Mouse (Mus musculus) CH12.LX (cell line): ENCODE results near the gene Tinag. TPM values are rescaled to one million over a fixed set of nuclear protein-coding genes. Genes with fewer than 3 reads are reported as not detected.

Experiments
- DNase-seq: peaks from one replicate; pipeline ENCODE4 v3.0.0-alpha.2; 2013; ENCODE audit errors: extremely low read depth
- H3K27ac ChIP-seq: 2 replicates; pipeline ENCODE4 v1.5.1; 2012; ENCODE audit warnings: low read depth, mild to moderate bottlenecking, control low read depth, moderate library complexity; ENCODE audit not compliant: insufficient read depth
- H3K27me3 ChIP-seq: replicated peaks from 2 replicates; pipeline ENCODE3; 2012; ENCODE audit warnings: inconsistent platforms
- H3K36me3 ChIP-seq, 2 experiments: replicated peaks in 1 of 2; 2 replicates each; pipeline versions ENCODE3 to v1.6.1; 2012; ENCODE audit warnings: inconsistent platforms in 1 of 2, low read length in 1 of 2, mild to moderate bottlenecking in 1 of 2, mixed read lengths in 1 of 2, moderate library complexity in 1 of 2; ENCODE audit not compliant: control insufficient read depth in 1 of 2, insufficient read depth in 1 of 2
- H3K4me1 ChIP-seq, 2 experiments: 2 replicates each; pipeline ENCODE4 v1.6.1; 2012; ENCODE audit warnings: inconsistent platforms in 1 of 2, moderate library complexity in 1 of 2; ENCODE audit not compliant: insufficient read depth in 2 of 2, control insufficient read depth in 1 of 2
- H3K4me2 ChIP-seq: 2 replicates; pipeline ENCODE4 v1.6.1; 2012; ENCODE audit warnings: low read depth, mild to moderate bottlenecking, control low read depth; ENCODE audit not compliant: poor library complexity, insufficient read depth, severe bottlenecking
- H3K4me3 ChIP-seq, 3 experiments: fragments of 150-350 bp in 1 of 3; sonication (generic) in 1 of 3; replicated peaks in 1 of 3; 2 replicates each; pipeline versions ENCODE3 to v1.5.1; 2011 to 2012; ENCODE audit warnings: low read depth in 2 of 3, low read length in 2 of 3, mild to moderate bottlenecking in 2 of 3, moderate library complexity in 2 of 3, control low read depth in 1 of 3, improper control_type of control experiment in 1 of 3, inconsistent platforms in 1 of 3, mixed read lengths in 1 of 3; ENCODE audit not compliant: poor library complexity in 1 of 3
- H3K79me2 ChIP-seq: replicated peaks from 2 replicates; pipeline ENCODE4 v1.6.1; 2012; ENCODE audit warnings: mild to moderate bottlenecking, moderate library complexity; ENCODE audit not compliant: control insufficient read depth, poor library complexity, insufficient read depth, severe bottlenecking; ENCODE audit errors: extremely low read depth
- H3K9ac ChIP-seq: 2 replicates; pipeline ENCODE4 v1.6.1; 2012; ENCODE audit warnings: low read depth, mild to moderate bottlenecking, control low read depth, moderate library complexity; ENCODE audit not compliant: insufficient read depth
- H3K9me3 ChIP-seq: replicated peaks from 2 replicates; pipeline ENCODE3; 2012; ENCODE audit warnings: low read length, inconsistent platforms, mixed read lengths
- CHD2 ChIP-seq: IDR thresholded peaks from 2 replicates; pipeline ENCODE4 v1.6.1; 2011; ENCODE audit warnings: low read length, improper control_type of control experiment
- ELF1 ChIP-seq: IDR thresholded peaks from 2 replicates; pipeline ENCODE4 v1.6.1; 2014; ENCODE audit warnings: low read depth, mild to moderate bottlenecking, inconsistent platforms, low read length, improper control_type of control experiment
- ETS1 ChIP-seq: conservative IDR thresholded peaks from 2 replicates; pipeline ENCODE4 v1.6.1; 2012; ENCODE audit warnings: low read depth, mild to moderate bottlenecking, inconsistent platforms, low read length, improper control_type of control experiment, moderate library complexity
- GABPA ChIP-seq: IDR thresholded peaks from 2 replicates; pipeline ENCODE4 v1.6.1; 2012; ENCODE audit warnings: low read depth, low read length, improper control_type of control experiment, inconsistent platforms; ENCODE audit not compliant: insufficient replicate concordance
- HCFC1 ChIP-seq: IDR thresholded peaks from 2 replicates; pipeline ENCODE4 v1.6.1; 2012; ENCODE audit warnings: low read depth, mild to moderate bottlenecking, inconsistent platforms, low read length, improper control_type of control experiment
- IRF4 ChIP-seq: IDR thresholded peaks from 2 replicates; pipeline ENCODE4 v1.6.1; 2014; ENCODE audit warnings: low read depth, mild to moderate bottlenecking, inconsistent platforms, low read length, improper control_type of control experiment
- MAZ ChIP-seq: IDR thresholded peaks from 2 replicates; pipeline ENCODE4 v1.6.1; 2012; ENCODE audit warnings: low read depth, mild to moderate bottlenecking, inconsistent platforms, low read length, improper control_type of control experiment, moderate library complexity
- MYC ChIP-seq: IDR thresholded peaks from 2 replicates; pipeline ENCODE4 v1.6.1; 2011; ENCODE audit warnings: low read depth, mild to moderate bottlenecking, improper control_type of control experiment, low read length
- NELFE ChIP-seq: IDR thresholded peaks from 2 replicates; pipeline ENCODE4 v1.6.1; 2011; ENCODE audit warnings: low read depth, low read length, improper control_type of control experiment
- NRF1 ChIP-seq: IDR thresholded peaks from 2 replicates; pipeline ENCODE4 v1.6.1; 2014; ENCODE audit warnings: low read depth, mild to moderate bottlenecking, inconsistent platforms, low read length, improper control_type of control experiment, moderate library complexity
- POLR2A ChIP-seq: IDR thresholded peaks from 2 replicates; pipeline ENCODE4 v1.6.1; 2011; ENCODE audit warnings: low read depth, mild to moderate bottlenecking, improper control_type of control experiment, low read length
- POLR2AphosphoS2 ChIP-seq: IDR thresholded peaks from 2 replicates; pipeline ENCODE4 v1.6.1; 2011; ENCODE audit warnings: low read depth, low read length, improper control_type of control experiment
- SIN3A ChIP-seq: IDR thresholded peaks from 2 replicates; pipeline ENCODE4 v1.6.1; 2012; ENCODE audit warnings: low read length, improper control_type of control experiment, inconsistent platforms
- TBP ChIP-seq: conservative IDR thresholded peaks from 2 replicates; pipeline ENCODE4 v1.6.1; 2011; ENCODE audit warnings: low read depth, low read length, improper control_type of control experiment
- TCF12 ChIP-seq: IDR thresholded peaks from 2 replicates; pipeline ENCODE4 v1.6.1; 2014; ENCODE audit warnings: low read depth, mild to moderate bottlenecking, inconsistent platforms, low read length, improper control_type of control experiment
- UBTF ChIP-seq: IDR thresholded peaks from 2 replicates; pipeline ENCODE4 v1.6.1; 2012; ENCODE audit warnings: low read depth, mild to moderate bottlenecking, inconsistent platforms, low read length, improper control_type of control experiment, moderate library complexity
- USF2 ChIP-seq: conservative IDR thresholded peaks from 2 replicates; pipeline ENCODE4 v1.6.1; 2011; ENCODE audit warnings: low read depth, low read length, improper control_type of control experiment
- ZKSCAN1 ChIP-seq: IDR thresholded peaks from 2 replicates; pipeline ENCODE4 v1.6.1; 2012; ENCODE audit warnings: low read depth, inconsistent platforms, low read length, improper control_type of control experiment, borderline replicate concordance
- ZMIZ1 ChIP-seq: IDR thresholded peaks from 2 replicates; pipeline ENCODE4 v1.6.1; 2012; ENCODE audit warnings: low read depth, mild to moderate bottlenecking, inconsistent platforms, low read length, improper control_type of control experiment
- ZNF384 ChIP-seq: IDR thresholded peaks from 2 replicates; pipeline ENCODE4 v1.6.1; 2012; ENCODE audit warnings: low read depth, low read length, improper control_type of control experiment, inconsistent platforms
- dilution Hi-C: fragments of 300-500 bp; cut with MboI; formaldehyde crosslinking; loops from 2 replicates; pipeline ENCODE4 v1.14.3; 2020; ENCODE audit warnings: low sequenced_read_pairs; ENCODE audit not compliant: extremely low pct_unique_long_range_greater_than_20kb, extremely low pct_ligation_motif_present
- in situ Hi-C: fragments of 300-500 bp; cut with MboI; formaldehyde crosslinking; loops from 3 replicates; pipeline ENCODE4 v1.14.3; 2019; ENCODE audit warnings: low sequenced_read_pairs, low pct_ligation_motif_present, low pct_unique_long_range_greater_than_20kb, mixed read lengths
- polyA plus RNA-seq: library from polyadenylated mRNA; unstranded; fragments of >175 nt; gene quantifications from 2 replicates; pipeline ENCODE4 v1.2.1, GENCODE M21; 2012; ENCODE audit warnings: low read depth; ENCODE audit not compliant: insufficient read length
- total RNA-seq, 2 experiments: library from RNA; depleted of rRNA; stranded (reverse); fragments of 300-350 nt in 1 of 2; fragments of >200 nt in 1 of 2; gene quantifications; 2 replicates each; pipeline ENCODE4 v1.2.3; 2012 to 2014

Tinag gene
- total and polyA plus RNA-seq, 3 experiments, result not detected

DNA sequence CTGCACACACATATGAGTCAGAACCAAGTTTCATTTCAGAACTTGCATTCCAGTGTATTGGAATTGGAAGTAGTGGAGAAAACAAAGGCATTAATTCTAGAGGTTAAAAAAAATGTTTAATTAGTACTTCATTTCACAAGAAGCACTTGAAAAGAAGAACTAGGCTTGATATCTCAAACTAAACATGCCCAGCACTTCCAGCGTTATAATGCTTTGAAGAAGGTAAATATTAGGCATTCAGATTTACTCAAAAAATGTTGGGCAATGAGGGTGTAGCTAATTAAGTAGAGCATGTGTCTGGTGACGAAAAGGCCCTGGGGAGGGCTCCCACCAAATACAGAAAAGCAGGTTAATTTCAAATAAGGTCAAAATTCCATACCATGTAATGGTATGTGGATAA, 4.1 kb upstream of the Tinag start:
- no peak for DNase-seq
- Histone ChIP-seq H3K27ac (no peak overlapping the region), H3K9me3 (no peaks in the 10 kb centered on the region), H3K9ac (no peak overlapping the region), H3K79me2 (no peaks in the 10 kb centered on the region), H3K27me3 (no peaks in the 10 kb centered on the region), H3K36me3 (no peaks in the 10 kb centered on the region), H3K4me3 (no peak overlapping the region), H3K4me1 (peaks cover 0 to 19% of the 10 kb centered on the region in 2 experiments; a peak in 2 of 4 replicates), H3K4me2 (no peak overlapping the region)
- in situ Hi-C loops (no loop called here), dilution Hi-C loops (no loop called here)
- TF ChIP-seq POLR2A (no peak), MYC (no peak), GABPA (no peak), SIN3A (no peak), TCF12 (no peak), ZKSCAN1 (no peak)

DNA sequence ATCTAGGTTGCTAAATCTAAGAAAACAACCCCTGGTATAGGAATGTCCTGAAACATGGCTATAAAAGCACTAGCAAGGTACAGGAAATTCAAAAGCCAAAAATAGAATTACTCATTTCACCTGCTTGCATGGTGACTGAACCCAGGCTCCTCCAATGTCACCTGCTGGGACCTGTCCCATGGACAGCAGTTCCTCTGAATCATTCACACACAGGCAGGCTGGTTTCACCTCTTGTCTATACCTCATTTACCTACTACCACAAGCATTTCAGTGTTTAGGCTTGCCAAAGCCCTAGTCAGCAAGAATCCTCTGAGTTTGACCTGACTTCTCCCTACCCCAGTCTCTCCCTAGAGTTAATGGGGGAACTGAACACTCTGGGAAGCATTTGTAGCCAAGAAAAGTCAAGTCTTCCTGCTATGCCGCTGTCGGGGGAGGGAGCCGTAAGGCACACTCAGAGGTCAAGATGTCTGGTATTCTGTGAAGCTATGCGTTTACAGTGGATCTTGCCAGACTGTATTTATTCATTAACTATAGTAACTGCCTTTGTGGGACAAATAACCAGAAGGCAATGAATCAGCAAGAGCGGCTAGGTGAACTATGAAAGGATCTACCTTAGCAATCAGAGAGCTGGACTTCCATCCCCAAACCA, 597 bp upstream of the Tinag start:
- H3K79me2 ChIP-seq, result no peaks in the 10 kb centered on the region
- no peak overlapping the region for H3K4me3 ChIP-seq
- no peak overlapping the region for H3K27ac ChIP-seq
- no peak overlapping the region for H3K4me2 ChIP-seq
- no peaks in the 10 kb centered on the region for H3K36me3 ChIP-seq
- H3K9me3 ChIP-seq, result no peaks in the 10 kb centered on the region
- dilution Hi-C loops (no loop called here), in situ Hi-C loops (no loop called here)
- no peaks in the 10 kb centered on the region for H3K27me3 ChIP-seq
- no peak overlapping the region for H3K9ac ChIP-seq
- peaks cover 0 to 14% of the 10 kb centered on the region in 2 experiments; a peak in 2 of 4 replicates for H3K4me1 ChIP-seq
- no peak for DNase-seq
- TF ChIP-seq MAZ, result no peak
- no peak for TF ChIP-seq ELF1
- no peak for TF ChIP-seq NRF1
- no peak for TF ChIP-seq POLR2A
- TF ChIP-seq ZKSCAN1, result no peak
- TF ChIP-seq IRF4, result no peak
- TF ChIP-seq HCFC1, result no peak
- TF ChIP-seq GABPA, result no peak
- no peak for TF ChIP-seq UBTF
- no peak for TF ChIP-seq ZMIZ1
- no peak for TF ChIP-seq NELFE
- TF ChIP-seq POLR2AphosphoS2, result no peak
- TF ChIP-seq TCF12, result no peak
- no peak for TF ChIP-seq ZNF384
- TF ChIP-seq MYC, result no peak
- TF ChIP-seq ETS1, result no peak
- TF ChIP-seq CHD2, result no peak
- TF ChIP-seq SIN3A, result no peak
- no peak for TF ChIP-seq TBP
- no peak for TF ChIP-seq USF2
